Mouse (Mus musculus) heart, adult 2 months (tissue): Measurements from ENCODE around the gene Smc3.

ENCODE experiments used
- CTCF ChIP-seq: fragments of 200-600 bp; IDR thresholded peaks from 2 replicates; pipeline ENCODE4 v1.8.1; 2022; ENCODE audit warnings: antibody characterized with exemption, mild to moderate bottlenecking, moderate library complexity
- EP300 ChIP-seq: fragments of 200-500 bp; IDR thresholded peaks from 2 replicates; pipeline ENCODE4 v1.6.1; 2011; ENCODE audit warnings: low read depth, low read length, control low read depth; ENCODE audit not compliant: insufficient read depth
- POLR2A ChIP-seq: fragments of 200-500 bp; IDR thresholded peaks from 2 replicates; pipeline ENCODE4 v1.6.1; 2011; ENCODE audit warnings: mild to moderate bottlenecking, low read depth, low read length, control low read depth; ENCODE audit not compliant: insufficient read depth

- TF ChIP-seq CTCF (no peak), POLR2A (no peak), EP300 (no peak)
These were observed 27.6 kb upstream of the Smc3 start for GRCm38 (mm10) chr19:53572607-53573006.
